Mouse (Mus musculus) thymus, adult 2 months (tissue): ENCODE measurements around the gene Fbxl15. TPM values are rescaled to one million over a fixed set of nuclear protein-coding genes. Genes with fewer than 3 reads are reported as not detected.

Experiments used
- DNase-seq: peaks from one replicate; pipeline ENCODE4 v3.0.0; 2021
- H3K27ac ChIP-seq: fragments of 200-500 bp; 2 replicates; pipeline ENCODE4 v1.5.1; 2012; ENCODE audit warnings: low read length, control low read depth; ENCODE audit not compliant: control insufficient read depth, insufficient read depth
- H3K27me3 ChIP-seq: fragments of 200-500 bp; 2 replicates; pipeline ENCODE4 v1.6.1; 2012; ENCODE audit warnings: mild to moderate bottlenecking, low read length, moderate library complexity, mixed read lengths; ENCODE audit not compliant: control insufficient read depth, insufficient read depth
- H3K36me3 ChIP-seq: fragments of 200-500 bp; 2 replicates; pipeline ENCODE4 v1.6.1; 2012; ENCODE audit warnings: mild to moderate bottlenecking, low read length, moderate library complexity; ENCODE audit not compliant: control insufficient read depth, insufficient read depth
- H3K4me1 ChIP-seq: fragments of 200-500 bp; replicated peaks from 2 replicates; pipeline ENCODE4 v1.6.1; 2012; ENCODE audit warnings: low read length; ENCODE audit not compliant: control insufficient read depth, insufficient read depth
- H3K4me3 ChIP-seq: fragments of 200-500 bp; 2 replicates; pipeline ENCODE4 v1.5.1; 2012; ENCODE audit warnings: mild to moderate bottlenecking, low read length, control low read depth, moderate library complexity; ENCODE audit not compliant: control insufficient read depth, insufficient read depth
- CTCF ChIP-seq: fragments of 200-500 bp; IDR thresholded peaks from 2 replicates; pipeline ENCODE4 v1.5.1; 2012; ENCODE audit warnings: mild to moderate bottlenecking, control low read depth, low read length, moderate library complexity, borderline replicate concordance; ENCODE audit not compliant: control insufficient read depth, poor library complexity, insufficient read depth; ENCODE audit errors: extremely low read depth
- POLR2A ChIP-seq: fragments of 200-500 bp; IDR thresholded peaks from 2 replicates; pipeline ENCODE4 v1.6.1; 2012; ENCODE audit warnings: mild to moderate bottlenecking, low read length, control low read depth, moderate library complexity; ENCODE audit not compliant: control insufficient read depth, poor library complexity, insufficient read depth; ENCODE audit errors: extremely low read depth
- WGBS: fragments of 180-500 bp; shearing (Covaris S2); methylation state at CpG from one replicate; pipeline ENCODE4 v1.1.7; 2018; 5-methylcytosine and 5-hydroxymethylcytosine counted together
- polyA plus RNA-seq: library from polyadenylated mRNA; depleted of rRNA; stranded (reverse); fragments of >200 nt; gene quantifications from 2 replicates; pipeline ENCODE4 v1.2.3, GENCODE M21; 2012

Gene Fbxl15
- polyA plus RNA-seq, 1 experiment = 15.2 TPM

GRCm38 (mm10) chr19:46313116-46313515 lies 14.9 kb upstream of the Fbxl15 start:
- WGBS = 96% methylated on average over 9 of the region's 9 CpGs
- DNase-seq = peak; percentile 0
- Histone ChIP-seq H3K4me3 (no peak overlapping the region), H3K4me1 (peaks cover 13% of the 10 kb centered on the region), H3K27ac (no peak overlapping the region), H3K36me3 (peaks cover 17% of the 10 kb centered on the region; the same call in 1 of the 2 replicates), H3K27me3 (peaks cover 14% of the 10 kb centered on the region)
- TF ChIP-seq POLR2A = no peak
- TF ChIP-seq CTCF = no peak

GRCm38 (mm10) chr19:46313591-46313990 lies 14.4 kb upstream of the Fbxl15 start:
- H3K27me3 ChIP-seq = peaks cover 18% of the 10 kb centered on the region
- no peak for DNase-seq
- 94% methylated on average over 6 of the region's 6 CpGs for WGBS

GRCm38 (mm10) chr19:46314151-46314601 lies 13.8 kb upstream of the Fbxl15 start:
- DNase-seq = no peak
- Histone ChIP-seq H3K4me1 (peaks cover 9% of the 10 kb centered on the region), H3K27ac (no peak overlapping the region), H3K36me3 (peaks cover 17% of the 10 kb centered on the region; the same call in 1 of the 2 replicates), H3K27me3 (peaks cover 24% of the 10 kb centered on the region), H3K4me3 (no peak overlapping the region)
- 53% methylated on average over 18 of the region's 18 CpGs for WGBS
- TF ChIP-seq CTCF = no peak
- TF ChIP-seq POLR2A = no peak

More at GRCm38 (mm10) chr19:46313591-46313990, 14.4 kb upstream of the Fbxl15 start:
- TF ChIP-seq CTCF (no peak), POLR2A (no peak)
- Histone ChIP-seq H3K36me3 (peaks cover 17% of the 10 kb centered on the region; the same call in 1 of the 2 replicates), H3K27ac (no peak overlapping the region), H3K4me3 (no peak overlapping the region), H3K4me1 (peaks cover 12% of the 10 kb centered on the region)

GRCm38 (mm10) chr19:46314872-46315742 lies 12.9 kb upstream of the Fbxl15 start:
- WGBS = 9% methylated on average over 14 of the region's 14 CpGs
- TF ChIP-seq CTCF = no peak
- no peak for TF ChIP-seq POLR2A
- no peak overlapping the region for H3K4me3 ChIP-seq
- peaks cover 30% of the 10 kb centered on the region for H3K27me3 ChIP-seq
- DNase-seq = no peak
- peaks cover 17% of the 10 kb centered on the region; the same call in 1 of the 2 replicates for H3K36me3 ChIP-seq
- H3K4me1 ChIP-seq = peaks cover 9% of the 10 kb centered on the region
- no peak overlapping the region for H3K27ac ChIP-seq

GRCm38 (mm10) chr19:46315752-46316610 lies 12.0 kb upstream of the Fbxl15 start:
- DNase-seq = no peak
- Histone ChIP-seq H3K36me3 (peaks cover 9% of the 10 kb centered on the region; the same call in 1 of the 2 replicates), H3K27me3 (peaks cover 31% of the 10 kb centered on the region), H3K4me3 (no peak overlapping the region), H3K27ac (no peak overlapping the region), H3K4me1 (peaks cover 9% of the 10 kb centered on the region)
- TF ChIP-seq POLR2A = no peak
- no peak for TF ChIP-seq CTCF
- WGBS = 58% methylated on average over 12 of the region's 12 CpGs

- Histone ChIP-seq H3K4me1 (peaks cover 9% of the 10 kb centered on the region), H3K36me3 (no peaks in the 10 kb centered on the region), H3K27ac (no peak overlapping the region), H3K27me3 (peaks cover 31% of the 10 kb centered on the region), H3K4me3 (no peak overlapping the region)
- 40% methylated on average over 15 of the region's 15 CpGs for WGBS
- no peak for DNase-seq
- no peak for TF ChIP-seq CTCF
- TF ChIP-seq POLR2A = no peak
Measured at GRCm38 (mm10) chr19:46316846-46317545, 11.0 kb upstream of the Fbxl15 start.
